Mouse (Mus musculus): ENCODE results near the gene Hspa5.
"Not testable (repeated sequence)": the region's sequence is repeated elsewhere in the genome, so short reads cannot be mapped to it uniquely, and the experiment has no call there.

The Hspa5 gene

GRCm38 (mm10) chr2:34771368-34772226, at the start of gene Hspa5:
TSS of gene Hspa5 (plus strand) at chr2:34771970.
- in situ Hi-C loops (cut with MboI; ENCODE audit: low sequenced_read_pairs): no loop called here

- in situ Hi-C loops (cut with MboI; ENCODE audit: low sequenced_read_pairs): no loop called here
These were observed 46.5 kb upstream of the Hspa5 start for GRCm38 (mm10) chr2:34725269-34725668.

GRCm38 (mm10) chr2:34727045-34727728, 44.6 kb upstream of the Hspa5 start:
- in situ Hi-C loops (cut with MboI; ENCODE audit: low sequenced_read_pairs): no loop called here

GRCm38 (mm10) chr2:34736626-34737025, 35.1 kb upstream of the Hspa5 start:
- in situ Hi-C loops (cut with MboI; ENCODE audit: low sequenced_read_pairs): no loop called here

GRCm38 (mm10) chr2:34737911-34738310, 33.9 kb upstream of the Hspa5 start:
- in situ Hi-C loops (cut with MboI; ENCODE audit: low sequenced_read_pairs): no loop called here

GRCm38 (mm10) chr2:34739684-34740391, 31.9 kb upstream of the Hspa5 start:
- in situ Hi-C loops (cut with MboI; ENCODE audit: low sequenced_read_pairs): no loop called here

- in situ Hi-C loops (cut with MboI; ENCODE audit: low sequenced_read_pairs): no loop called here
These were observed 30.2 kb upstream of the Hspa5 start for GRCm38 (mm10) chr2:34741390-34742159.

- in situ Hi-C loops (cut with MboI; ENCODE audit: low sequenced_read_pairs): no loop called here
These were observed 29.1 kb upstream of the Hspa5 start for GRCm38 (mm10) chr2:34742675-34743074.

GRCm38 (mm10) chr2:34744476-34744875, 27.3 kb upstream of the Hspa5 start:
- in situ Hi-C loops (cut with MboI; ENCODE audit: low sequenced_read_pairs): no loop called here

GRCm38 (mm10) chr2:34745673-34746072, 26.1 kb upstream of the Hspa5 start:
- in situ Hi-C loops (cut with MboI; ENCODE audit: low sequenced_read_pairs): no loop called here

- in situ Hi-C loops (cut with MboI; ENCODE audit: low sequenced_read_pairs): no loop called here
These were observed 23.3 kb upstream of the Hspa5 start for GRCm38 (mm10) chr2:34748479-34748878.

GRCm38 (mm10) chr2:34750245-34750644, 21.5 kb upstream of the Hspa5 start:
- in situ Hi-C loops (cut with MboI; ENCODE audit: low sequenced_read_pairs): no loop called here

- in situ Hi-C loops (cut with MboI; ENCODE audit: low sequenced_read_pairs): no loop called here
These were observed 17.8 kb upstream of the Hspa5 start for GRCm38 (mm10) chr2:34753811-34754550.

- in situ Hi-C loops (cut with MboI; ENCODE audit: low sequenced_read_pairs): no loop called here
These were observed 17.0 kb upstream of the Hspa5 start, which contains the start of gene Gapvd1 for GRCm38 (mm10) chr2:34754551-34755358. TSS of gene Gapvd1 (minus strand) at chr2:34755232.

- in situ Hi-C loops (cut with MboI; ENCODE audit: low sequenced_read_pairs): no loop called here
These were observed 14.4 kb upstream of the Hspa5 start for GRCm38 (mm10) chr2:34757341-34757740.

GRCm38 (mm10) chr2:34761272-34761671, 10.5 kb upstream of the Hspa5 start:
- in situ Hi-C loops (cut with MboI; ENCODE audit: low sequenced_read_pairs): not testable (repeated sequence)

- in situ Hi-C loops (cut with MboI; ENCODE audit: low sequenced_read_pairs): no loop called here
These were observed 9.6 kb upstream of the Hspa5 start for GRCm38 (mm10) chr2:34762174-34762573.

GRCm38 (mm10) chr2:34762872-34763271, 8.9 kb upstream of the Hspa5 start:
- in situ Hi-C loops (cut with MboI; ENCODE audit: low sequenced_read_pairs): no loop called here

GRCm38 (mm10) chr2:34764801-34765200, 7.0 kb upstream of the Hspa5 start:
- in situ Hi-C loops (cut with MboI; ENCODE audit: low sequenced_read_pairs): no loop called here

All from CH12F3 (cell line).